In genomic region chr13:44420227-44420592, GRCm38 (mm10) we compare ENCODE assay signal across 11 mouse cellular contexts.
A peak's percentile ranks its signal among the peaks of the same experiment; 100 is the strongest.
DNase-seq lines count a peak whose midpoint lies in the region; ATAC-seq lines count a peak whose summit lies in the region.
"Had no signal": no experiment of that assay in that cellular context is flagged by ENCODE, and none has a peak within 500 bp of the region (broad histone marks: within the 10 kb centered on the region; RNA-seq: fewer than 3 reads in every experiment).

No protein-coding gene starts in this region.

- H3K27me3 ChIP-seq in heart, embryonic 13.5 days (replicated peaks), result no peaks in the 10 kb centered on the region
- peaks cover 14% of the 10 kb centered on the region for H3K27me3 ChIP-seq in midbrain, embryonic 12.5 days
- no peaks in the 10 kb centered on the region for H3K27me3 ChIP-seq in midbrain, embryonic 11.5 days (ENCODE audit: control insufficient read depth, insufficient read depth, low read length)
- no peaks in the 10 kb centered on the region for H3K27me3 ChIP-seq in kidney, embryonic 16.5 days (ENCODE audit: insufficient read depth, low read length)
- no peaks in the 10 kb centered on the region for H3K27me3 ChIP-seq in midbrain, embryonic 15.5 days (replicated peaks)

- H3K27ac ChIP-seq in heart, embryonic 13.5 days (replicated peaks), result no peak overlapping the region
- no peak overlapping the region for H3K27ac ChIP-seq in midbrain, embryonic 12.5 days (replicated peaks)
- H3K27ac ChIP-seq in midbrain, embryonic 11.5 days (ENCODE audit: low read depth, low read length), result no peak overlapping the region
- H3K27ac ChIP-seq in kidney, embryonic 16.5 days (ENCODE audit: low read length), result peak overlapping the region; percentile 88
- no peak overlapping the region for H3K27ac ChIP-seq in midbrain, embryonic 15.5 days

- H3K4me3 ChIP-seq in heart, embryonic 13.5 days, result no peak overlapping the region
- H3K4me3 ChIP-seq in midbrain, embryonic 12.5 days, result no peak overlapping the region
- H3K4me3 ChIP-seq in midbrain, embryonic 11.5 days (ENCODE audit: low read depth, low read length), result no peak overlapping the region
- no peak overlapping the region for H3K4me3 ChIP-seq in kidney, embryonic 16.5 days (ENCODE audit: low read length)
- no peak overlapping the region for H3K4me3 ChIP-seq in midbrain, embryonic 15.5 days

- H3K36me3 ChIP-seq in heart, embryonic 13.5 days, result no peaks in the 10 kb centered on the region
- no peaks in the 10 kb centered on the region for H3K36me3 ChIP-seq in midbrain, embryonic 12.5 days
- no peaks in the 10 kb centered on the region for H3K36me3 ChIP-seq in midbrain, embryonic 11.5 days (ENCODE audit: control insufficient read depth, insufficient read depth, low read length)
- no peaks in the 10 kb centered on the region for H3K36me3 ChIP-seq in kidney, embryonic 16.5 days (ENCODE audit: insufficient read depth, low read length)
- H3K36me3 ChIP-seq in midbrain, embryonic 15.5 days (replicated peaks), result no peaks in the 10 kb centered on the region

- DNase-seq in heart, adult 9 months (ENCODE audit: low spot score in 2 of 2), result no peak
- no peak for DNase-seq in midbrain, embryonic 11.5 days (ENCODE audit: low spot score, missing footprints)
- DNase-seq in ovary, postnatal 10 days (ENCODE audit: low spot score), result no peak
- DNase-seq: cerebellum, adult 9-11 months; layer of hippocampus, postnatal 36 days had no signal

- ATAC-seq in heart, embryonic 13.5 days (ENCODE audit: extremely low read depth, insufficient number of reproducible peaks, low FRiP score, low TSS enrichment), result no peak
- no peak for ATAC-seq in midbrain, embryonic 12.5 days (ENCODE audit: low FRiP score, low read depth)
- ATAC-seq in midbrain, embryonic 11.5 days (ENCODE audit: low FRiP score), result no peak
- peak; percentile 76 for ATAC-seq in kidney, embryonic 16.5 days (ENCODE audit: low FRiP score, low TSS enrichment)
- no peak for ATAC-seq in midbrain, embryonic 15.5 days (replicated peaks)
- no peak for ATAC-seq in activated CD4-positive, CD25-positive, alpha-beta regulatory T cell, adult 4 months
- ATAC-seq: CD4-positive, CD25-positive, alpha-beta regulatory T cell, adult 4 months had no signal

- peak overlapping the region; percentile 61 for H3K4me2 ChIP-seq in heart, embryonic 13.5 days
- H3K4me2 ChIP-seq in midbrain, embryonic 12.5 days (replicated peaks), result peak overlapping the region; percentile 36
- no peak overlapping the region; the same call in 1 of the 2 replicates for H3K4me2 ChIP-seq in midbrain, embryonic 11.5 days
- peak overlapping the region; percentile 38; the same call in 1 of the 2 replicates for H3K4me2 ChIP-seq in kidney, embryonic 16.5 days (replicated peaks; ENCODE audit: low read depth, low read length)
- H3K4me2 ChIP-seq in midbrain, embryonic 15.5 days, result peak overlapping the region; percentile 25; the same call in 1 of the 2 replicates

- WGBS in heart, embryonic 13.5 days, result 22% methylated on average over 6 of the region's 6 CpGs
- 32% methylated on average over 6 of the region's 6 CpGs for WGBS in midbrain, embryonic 12.5 days
- 28% methylated on average over 6 of the region's 6 CpGs for WGBS in midbrain, embryonic 11.5 days
- 11% methylated on average over 6 of the region's 6 CpGs for WGBS in kidney, embryonic 16.5 days
- 23% methylated on average over 6 of the region's 6 CpGs for WGBS in midbrain, embryonic 15.5 days

- H3K4me1 ChIP-seq in heart, embryonic 13.5 days, result peaks cover 54% of the 10 kb centered on the region
- H3K4me1 ChIP-seq in midbrain, embryonic 12.5 days, result peaks cover 27% of the 10 kb centered on the region
- peaks cover 18% of the 10 kb centered on the region for H3K4me1 ChIP-seq in midbrain, embryonic 11.5 days (ENCODE audit: control insufficient read depth, insufficient read depth, low read length)
- peaks cover 63% of the 10 kb centered on the region for H3K4me1 ChIP-seq in kidney, embryonic 16.5 days (ENCODE audit: insufficient read depth, low read length)
- H3K4me1 ChIP-seq in midbrain, embryonic 15.5 days, result peaks cover 20% of the 10 kb centered on the region

- H3K9me3 ChIP-seq in heart, embryonic 13.5 days, result no peaks in the 10 kb centered on the region
- no peaks in the 10 kb centered on the region for H3K9me3 ChIP-seq in midbrain, embryonic 12.5 days
- H3K9me3 ChIP-seq in midbrain, embryonic 11.5 days (ENCODE audit: control insufficient read depth, low read length), result 0 out of 2 replicates have a peak, but pooled peaks cover 4% of the 10 kb centered on the region
- H3K9me3 ChIP-seq in kidney, embryonic 16.5 days (ENCODE audit: low read length), result no peaks in the 10 kb centered on the region
- no peaks in the 10 kb centered on the region for H3K9me3 ChIP-seq in midbrain, embryonic 15.5 days

- peak overlapping the region; percentile 72 for H3K9ac ChIP-seq in heart, embryonic 13.5 days
- no peak overlapping the region for H3K9ac ChIP-seq in midbrain, embryonic 12.5 days (replicated peaks)
- no peak overlapping the region for H3K9ac ChIP-seq in midbrain, embryonic 11.5 days (ENCODE audit: low read length)
- no peak overlapping the region for H3K9ac ChIP-seq in kidney, embryonic 16.5 days (replicated peaks; ENCODE audit: low read length)
- no peak overlapping the region for H3K9ac ChIP-seq in midbrain, embryonic 15.5 days
